Mouse (Mus musculus): ENCODE measurements at regions not wholly inside any gene's neighbourhood (a gene's known extent, or its start where the extent isn't known, plus 50 kb on each side); places are given as distances from the start of the nearest gene placed in this dataset.

DNA sequence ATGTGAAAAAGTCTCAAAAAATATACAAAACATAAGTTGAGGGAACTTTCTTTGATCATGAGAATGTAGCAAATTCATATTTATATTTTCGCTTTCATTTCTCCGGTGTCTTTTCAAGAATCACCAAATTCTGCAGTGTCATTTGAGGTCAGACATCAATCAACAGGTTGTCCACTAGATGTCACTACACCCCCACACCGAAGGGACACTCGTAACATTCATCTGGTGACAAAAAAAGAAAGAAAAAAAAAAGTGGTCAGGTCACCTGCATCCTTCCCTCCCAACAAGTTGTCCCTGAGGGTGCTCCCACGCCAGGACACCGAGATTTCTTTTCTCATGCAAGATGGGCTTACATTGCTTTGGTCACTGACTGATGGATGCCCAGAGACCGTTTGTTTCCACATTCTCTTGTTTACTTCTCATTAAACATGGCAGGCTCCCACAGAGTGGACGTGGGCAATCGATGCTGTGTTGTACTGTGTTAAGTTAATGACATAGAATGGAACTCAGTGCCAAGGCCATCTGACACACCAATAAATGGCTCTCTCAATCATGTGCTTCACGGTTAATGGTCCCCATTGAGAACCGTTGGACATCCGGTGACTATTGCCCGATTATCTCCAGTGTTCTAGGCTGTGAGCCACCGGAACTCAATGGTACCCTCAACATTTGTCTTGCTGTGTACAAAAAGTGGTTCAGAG lies 199.1 kb upstream of the Gadl1 start:
- no peaks in the 10 kb centered on the region for H3K27me3 ChIP-seq
- no peaks in the 10 kb centered on the region for H3K9me3 ChIP-seq
- no peak overlapping the region for H3K27ac ChIP-seq (replicated peaks)
- 63% methylated on average over 14 of the region's 14 CpGs for WGBS
- no peak overlapping the region for H3K9ac ChIP-seq
- ATAC-seq (ENCODE audit: low FRiP score, low read depth), result no peak
- H3K4me3 ChIP-seq, result no peak overlapping the region
- peaks cover 14% of the 10 kb centered on the region for H3K4me1 ChIP-seq (replicated peaks)
- no peak overlapping the region for H3K4me2 ChIP-seq
- H3K36me3 ChIP-seq, result no peaks in the 10 kb centered on the region

GRCm38 (mm10) chr9:115720306-115720705 lies 188.9 kb upstream of the Gadl1 start:
- H3K36me3 ChIP-seq, result no peaks in the 10 kb centered on the region
- H3K27me3 ChIP-seq, result no peaks in the 10 kb centered on the region
- 96% methylated on average over 2 of the region's 2 CpGs for WGBS
- no peaks in the 10 kb centered on the region for H3K4me1 ChIP-seq (replicated peaks)
- H3K27ac ChIP-seq (replicated peaks), result no peak overlapping the region
- no peaks in the 10 kb centered on the region for H3K9me3 ChIP-seq
- H3K4me2 ChIP-seq, result no peak overlapping the region
- H3K4me3 ChIP-seq, result no peak overlapping the region
- no peak overlapping the region for H3K9ac ChIP-seq
- no peak for ATAC-seq (ENCODE audit: low FRiP score, low read depth)

- Histone ChIP-seq H3K27ac (replicated peaks) (no peak overlapping the region), H3K9ac (no peak overlapping the region), H3K4me3 (no peak overlapping the region), H3K4me2 (no peak overlapping the region), H3K9me3 (no peaks in the 10 kb centered on the region), H3K36me3 (no peaks in the 10 kb centered on the region), H3K27me3 (no peaks in the 10 kb centered on the region), H3K4me1 (replicated peaks) (no peaks in the 10 kb centered on the region)
- 96% methylated on average over 2 of the region's 2 CpGs for WGBS
- ATAC-seq (ENCODE audit: low FRiP score, low read depth), result no peak
Measured at GRCm38 (mm10) chr9:115720841-115721240, 188.4 kb upstream of the Gadl1 start.

GRCm38 (mm10) chr9:115724063-115724462 lies 185.2 kb upstream of the Gadl1 start:
- 6% methylated on average over 2 of the region's 2 CpGs for WGBS
- no peaks in the 10 kb centered on the region for H3K36me3 ChIP-seq
- H3K27me3 ChIP-seq, result no peaks in the 10 kb centered on the region
- H3K9me3 ChIP-seq, result no peaks in the 10 kb centered on the region
- H3K4me2 ChIP-seq, result no peak overlapping the region
- no peak overlapping the region for H3K9ac ChIP-seq
- H3K4me3 ChIP-seq, result no peak overlapping the region
- peaks cover 10% of the 10 kb centered on the region for H3K4me1 ChIP-seq (replicated peaks)
- no peak for ATAC-seq (ENCODE audit: low FRiP score, low read depth)
- H3K27ac ChIP-seq (replicated peaks), result no peak overlapping the region

DNA sequence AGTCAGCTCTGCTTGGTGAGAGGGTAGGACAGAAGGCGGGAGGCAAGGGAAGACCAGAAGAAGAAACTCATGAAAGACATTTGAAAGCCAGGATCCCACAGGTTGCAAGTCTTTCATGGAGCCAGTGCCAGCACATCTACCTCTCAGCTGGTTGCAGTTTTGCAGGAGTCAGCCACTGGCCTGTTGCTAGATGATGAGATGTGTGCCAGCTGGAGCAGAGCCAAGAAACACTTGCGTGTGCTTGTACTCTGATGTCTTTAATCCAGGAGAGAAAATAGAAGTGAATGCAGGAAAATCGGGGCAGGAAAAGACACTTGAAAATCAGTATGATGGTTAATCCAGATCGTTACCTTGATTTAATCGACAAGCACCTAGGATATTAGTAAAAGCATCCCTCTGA lies 181.9 kb upstream of the Gadl1 start:
- Histone ChIP-seq H3K4me3 (no peak overlapping the region), H3K9ac (no peak overlapping the region), H3K27ac (replicated peaks) (no peak overlapping the region), H3K4me2 (no peak overlapping the region), H3K27me3 (no peaks in the 10 kb centered on the region), H3K9me3 (no peaks in the 10 kb centered on the region), H3K36me3 (no peaks in the 10 kb centered on the region), H3K4me1 (replicated peaks) (peaks cover 10% of the 10 kb centered on the region)
- WGBS, result 59% methylated on average over 5 of the region's 5 CpGs
- no peak for ATAC-seq (ENCODE audit: low FRiP score, low read depth)

GRCm38 (mm10) chr9:115731557-115731956 lies 177.7 kb upstream of the Gadl1 start:
- H3K27ac ChIP-seq (replicated peaks), result no peak overlapping the region
- H3K9ac ChIP-seq, result no peak overlapping the region
- no peak for ATAC-seq (ENCODE audit: low FRiP score, low read depth)
- WGBS, result 59% methylated on average over 6 of the region's 6 CpGs
- no peaks in the 10 kb centered on the region for H3K9me3 ChIP-seq
- no peaks in the 10 kb centered on the region for H3K27me3 ChIP-seq
- H3K4me1 ChIP-seq (replicated peaks), result peaks cover 10% of the 10 kb centered on the region
- H3K4me3 ChIP-seq, result no peak overlapping the region
- H3K36me3 ChIP-seq, result no peaks in the 10 kb centered on the region
- no peak overlapping the region for H3K4me2 ChIP-seq

- Histone ChIP-seq H3K36me3 (no peaks in the 10 kb centered on the region), H3K9me3 (no peaks in the 10 kb centered on the region), H3K4me2 (no peak overlapping the region), H3K27me3 (no peaks in the 10 kb centered on the region), H3K4me1 (replicated peaks) (no peaks in the 10 kb centered on the region), H3K9ac (no peak overlapping the region), H3K27ac (replicated peaks) (no peak overlapping the region), H3K4me3 (no peak overlapping the region)
- WGBS, result 89% methylated on average over 4 of the region's 4 CpGs
- no peak for ATAC-seq (ENCODE audit: low FRiP score, low read depth)
Measured at GRCm38 (mm10) chr9:115733104-115733503, 176.2 kb upstream of the Gadl1 start.

- no peak overlapping the region for H3K4me3 ChIP-seq
- H3K36me3 ChIP-seq, result no peaks in the 10 kb centered on the region
- no peaks in the 10 kb centered on the region for H3K27me3 ChIP-seq
- no peak overlapping the region for H3K27ac ChIP-seq (replicated peaks)
- ATAC-seq (ENCODE audit: low FRiP score, low read depth), result no peak
- WGBS, result 88% methylated on average over 5 of the region's 5 CpGs
- H3K4me1 ChIP-seq (replicated peaks), result no peaks in the 10 kb centered on the region
- no peak overlapping the region for H3K4me2 ChIP-seq
- no peak overlapping the region for H3K9ac ChIP-seq
- no peaks in the 10 kb centered on the region for H3K9me3 ChIP-seq
Measured at GRCm38 (mm10) chr9:115739984-115740383, 169.3 kb upstream of the Gadl1 start.

DNA sequence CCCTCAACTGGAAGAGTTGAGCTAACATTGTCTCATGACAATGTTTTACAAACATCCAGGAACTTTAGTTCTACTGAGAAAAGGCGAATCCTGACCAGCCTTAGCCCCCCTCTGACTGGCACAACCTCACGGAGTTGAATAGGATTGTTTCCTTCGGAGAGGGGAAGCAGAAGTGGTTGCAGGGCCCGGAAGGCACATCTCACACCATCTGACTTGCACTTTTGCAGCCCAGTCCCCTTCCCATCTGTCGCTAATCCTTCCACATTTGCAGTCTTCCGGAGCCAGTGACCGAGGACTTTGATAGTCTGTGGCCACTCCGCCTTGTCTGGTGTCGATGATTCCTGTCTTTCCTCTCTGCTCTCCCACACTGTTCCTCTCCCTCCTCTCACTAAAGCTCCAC lies 162.8 kb upstream of the Gadl1 start:
- no peak overlapping the region for H3K4me3 ChIP-seq
- no peak overlapping the region for H3K27ac ChIP-seq (replicated peaks)
- WGBS, result 84% methylated on average over 9 of the region's 9 CpGs
- no peaks in the 10 kb centered on the region for H3K4me1 ChIP-seq (replicated peaks)
- no peaks in the 10 kb centered on the region for H3K36me3 ChIP-seq
- H3K9me3 ChIP-seq, result no peaks in the 10 kb centered on the region
- no peaks in the 10 kb centered on the region for H3K27me3 ChIP-seq
- ATAC-seq (ENCODE audit: low FRiP score, low read depth), result no peak
- H3K4me2 ChIP-seq, result no peak overlapping the region
- no peak overlapping the region for H3K9ac ChIP-seq

- Histone ChIP-seq H3K36me3 (no peaks in the 10 kb centered on the region), H3K27me3 (no peaks in the 10 kb centered on the region), H3K9ac (no peak overlapping the region), H3K4me2 (no peak overlapping the region), H3K27ac (replicated peaks) (no peak overlapping the region), H3K4me3 (no peak overlapping the region), H3K4me1 (replicated peaks) (peaks cover 4% of the 10 kb centered on the region; the same call in 1 of the 2 replicates), H3K9me3 (no peaks in the 10 kb centered on the region)
- WGBS, result 55% methylated on average over 2 of the region's 2 CpGs
- no peak for ATAC-seq (ENCODE audit: low FRiP score, low read depth)
Measured at GRCm38 (mm10) chr9:115760496-115760895, 148.8 kb upstream of the Gadl1 start.

GRCm38 (mm10) chr9:115764136-115764535 lies 145.1 kb upstream of the Gadl1 start:
- Histone ChIP-seq H3K9me3 (no peaks in the 10 kb centered on the region), H3K27me3 (no peaks in the 10 kb centered on the region), H3K4me1 (replicated peaks) (peaks cover 4% of the 10 kb centered on the region; the same call in 1 of the 2 replicates), H3K4me3 (no peak overlapping the region), H3K9ac (no peak overlapping the region), H3K36me3 (no peaks in the 10 kb centered on the region), H3K4me2 (no peak overlapping the region), H3K27ac (replicated peaks) (no peak overlapping the region)
- no peak for ATAC-seq (ENCODE audit: low FRiP score, low read depth)
- 65% methylated on average over 5 of the region's 5 CpGs for WGBS

DNA sequence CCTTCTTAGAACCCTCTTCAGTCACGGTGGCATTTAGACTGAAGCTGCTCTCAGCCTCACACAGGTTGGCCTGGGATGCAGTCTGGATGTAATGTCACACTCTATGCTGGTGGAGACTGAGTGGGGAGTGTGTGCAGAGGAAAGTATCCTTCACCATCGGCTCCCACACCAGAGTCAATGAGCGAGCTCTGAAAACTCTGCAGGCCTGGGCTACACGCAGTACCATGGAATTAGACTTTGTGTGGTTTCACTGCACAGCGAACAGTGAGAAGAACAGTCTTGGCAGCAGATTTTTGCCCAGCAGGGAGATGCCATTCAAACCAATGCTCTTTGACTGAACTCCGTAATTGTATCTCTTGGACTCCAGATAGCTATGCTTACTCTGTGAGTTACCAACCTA lies 142.8 kb upstream of the Gadl1 start:
- Histone ChIP-seq H3K9ac (no peak overlapping the region), H3K27ac (replicated peaks) (no peak overlapping the region), H3K4me1 (replicated peaks) (no peaks in the 10 kb centered on the region), H3K9me3 (no peaks in the 10 kb centered on the region), H3K4me2 (no peak overlapping the region), H3K36me3 (no peaks in the 10 kb centered on the region), H3K4me3 (no peak overlapping the region), H3K27me3 (no peaks in the 10 kb centered on the region)
- ATAC-seq (ENCODE audit: low FRiP score, low read depth), result no peak
- WGBS, result 72% methylated on average over 6 of the region's 6 CpGs

DNA sequence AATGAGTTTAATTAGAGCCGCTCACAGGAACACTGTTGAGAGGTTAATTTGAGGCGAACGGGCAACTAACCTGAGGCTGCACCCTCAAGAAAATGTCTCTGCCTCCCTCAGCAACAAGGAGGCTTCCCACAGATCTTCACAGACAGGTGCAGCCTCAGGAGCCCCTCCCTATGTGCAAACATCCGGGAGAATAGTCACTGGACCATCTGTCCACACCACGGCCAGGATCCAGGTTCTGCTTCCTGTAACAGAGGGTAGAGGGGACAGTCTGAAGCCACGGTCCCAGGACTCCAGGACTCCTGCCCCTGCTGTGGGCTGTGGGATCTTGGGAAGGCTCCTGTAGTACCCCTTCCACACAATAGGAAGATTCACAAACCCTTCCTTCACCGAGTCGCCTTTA lies 134.1 kb upstream of the Gadl1 start:
- no peak overlapping the region for H3K9ac ChIP-seq
- H3K36me3 ChIP-seq, result no peaks in the 10 kb centered on the region
- no peak overlapping the region for H3K4me3 ChIP-seq
- no peak for ATAC-seq (ENCODE audit: low FRiP score, low read depth)
- 58% methylated on average over 8 of the region's 8 CpGs for WGBS
- no peak overlapping the region for H3K27ac ChIP-seq (replicated peaks)
- no peaks in the 10 kb centered on the region for H3K9me3 ChIP-seq
- peaks cover 12% of the 10 kb centered on the region for H3K4me1 ChIP-seq (replicated peaks)
- H3K4me2 ChIP-seq, result no peak overlapping the region
- H3K27me3 ChIP-seq, result no peaks in the 10 kb centered on the region

Measured in hindbrain, embryonic 15.5 days (tissue).